Mouse (Mus musculus): ENCODE data around the gene Gpx8.

GRCm38 (mm10) chr13:113045458-113046110 is 626 bp downstream of the Gpx8 start:
- TF ChIP-seq POLR2A (IDR thresholded peaks at IDR 0.05; ENCODE audit: insufficient read depth, low read depth, low read length) (no peak), CTCF (IDR thresholded peaks at IDR 0.05; ENCODE audit: insufficient read depth, low read depth, low read length) (no peak)

Measured in olfactory bulb, adult 2 months (tissue).